Mouse (Mus musculus) lung, postnatal 36 days (tissue): ENCODE data around the gene Fto.

ENCODE experiments used
- DNase-seq: peaks from one replicate; pipeline ENCODE4 v3.0.0; 2022; ENCODE audit warnings: mixed read lengths

Gene Fto

GRCm38 (mm10) chr8:91629594-91629993 is 316.3 kb downstream of the Fto start:
- DNase-seq, result no peak

- peak; percentile 44 for DNase-seq
Observed at GRCm38 (mm10) chr8:91630320-91631033, 317.2 kb downstream of the Fto start.

DNA sequence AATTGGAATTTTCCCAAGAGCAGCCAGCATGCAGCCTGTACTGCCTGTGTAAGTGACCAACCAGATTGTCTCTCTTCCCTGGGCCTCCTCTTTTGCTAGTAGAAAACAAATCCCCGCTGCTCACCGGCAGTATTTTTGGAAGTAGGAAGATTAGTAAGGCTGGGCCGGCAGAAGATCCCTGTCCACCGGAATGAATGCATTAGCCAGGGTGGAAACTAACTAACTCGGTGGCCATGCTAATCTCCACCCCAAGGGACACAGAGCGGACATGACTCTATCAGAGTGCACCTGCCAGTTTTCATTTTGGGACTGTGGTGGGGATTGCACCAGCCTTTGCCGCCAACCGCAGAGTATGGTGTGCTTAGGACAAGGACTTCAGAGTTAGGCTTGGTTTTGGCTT is 319.1 kb downstream of the Fto start:
- DNase-seq, result no peak

DNA sequence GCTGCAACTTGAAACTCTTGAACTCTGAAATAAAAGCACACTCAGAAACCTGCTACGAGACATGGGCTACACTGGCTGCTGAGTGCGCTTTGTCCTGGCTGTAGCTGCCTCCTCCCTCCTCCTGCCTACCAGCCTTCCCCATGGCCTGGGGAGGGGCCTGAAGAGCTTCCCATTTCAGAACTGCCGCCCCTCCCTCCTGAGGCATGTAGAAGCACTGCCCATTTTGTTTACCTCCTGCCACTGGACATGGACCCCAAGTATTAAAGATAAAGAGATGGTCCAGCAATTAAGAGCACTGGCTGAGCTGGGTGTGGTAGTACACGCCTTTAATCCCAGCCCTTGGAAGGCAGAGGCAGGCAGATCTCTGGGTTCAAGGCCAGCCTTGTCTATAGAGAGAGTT is 322.1 kb downstream of the Fto start:
- DNase-seq, result no peak

GRCm38 (mm10) chr8:91636887-91637286 is 323.6 kb downstream of the Fto start:
- DNase-seq, result no peak

- no peak for DNase-seq
Observed at GRCm38 (mm10) chr8:91637684-91638083, 324.4 kb downstream of the Fto start.

- no peak for DNase-seq
Observed at GRCm38 (mm10) chr8:91638256-91638655, 324.9 kb downstream of the Fto start.

DNA sequence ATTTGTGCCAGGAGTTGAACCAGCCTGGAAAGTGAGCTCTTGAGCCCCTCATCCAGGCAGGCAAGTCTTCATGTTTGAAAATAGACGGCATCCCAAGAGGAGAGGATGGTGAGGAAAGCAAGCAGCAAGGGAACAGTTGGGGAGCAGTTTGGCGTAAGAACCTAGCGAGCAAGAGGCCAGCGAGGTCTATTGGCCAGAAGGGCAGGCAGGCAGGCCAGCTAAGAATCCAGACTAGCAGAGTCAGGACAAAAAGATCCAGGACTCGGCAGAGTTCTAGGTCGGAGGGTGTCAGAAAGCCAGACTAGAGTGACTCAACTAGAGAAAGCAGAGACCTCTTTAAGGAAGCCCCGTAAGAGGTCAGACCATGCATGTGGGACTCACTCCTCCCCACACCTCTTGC is 327.1 kb downstream of the Fto start:
- DNase-seq, result no peak

GRCm38 (mm10) chr8:91645484-91645883 is 332.2 kb downstream of the Fto start:
- no peak for DNase-seq

DNA sequence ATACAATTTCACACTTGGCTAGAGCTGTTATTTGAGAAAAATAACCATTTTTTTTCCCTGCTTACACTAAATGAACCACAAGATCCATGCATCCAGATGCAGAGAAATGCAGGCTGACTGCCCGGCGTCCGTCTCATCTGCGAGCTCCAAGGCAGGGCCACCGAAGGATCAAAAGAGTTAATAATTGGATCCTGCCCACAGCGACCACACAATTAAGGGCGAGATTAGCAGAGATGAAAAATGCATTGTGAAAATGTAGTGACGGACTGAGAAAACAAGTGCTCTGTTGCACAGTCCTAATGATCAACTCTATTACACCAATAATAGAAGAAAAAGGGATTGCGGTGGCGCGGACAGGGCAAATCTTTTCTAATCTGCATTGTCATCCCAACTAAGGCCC is 334.6 kb downstream of the Fto start:
- no peak for DNase-seq

- no peak for DNase-seq
Observed at GRCm38 (mm10) chr8:91648776-91649175, 335.5 kb downstream of the Fto start.

GRCm38 (mm10) chr8:91653561-91653960 is 340.2 kb downstream of the Fto start:
- no peak for DNase-seq

- DNase-seq, result no peak
Observed at GRCm38 (mm10) chr8:91657381-91657780, 344.1 kb downstream of the Fto start.

DNA sequence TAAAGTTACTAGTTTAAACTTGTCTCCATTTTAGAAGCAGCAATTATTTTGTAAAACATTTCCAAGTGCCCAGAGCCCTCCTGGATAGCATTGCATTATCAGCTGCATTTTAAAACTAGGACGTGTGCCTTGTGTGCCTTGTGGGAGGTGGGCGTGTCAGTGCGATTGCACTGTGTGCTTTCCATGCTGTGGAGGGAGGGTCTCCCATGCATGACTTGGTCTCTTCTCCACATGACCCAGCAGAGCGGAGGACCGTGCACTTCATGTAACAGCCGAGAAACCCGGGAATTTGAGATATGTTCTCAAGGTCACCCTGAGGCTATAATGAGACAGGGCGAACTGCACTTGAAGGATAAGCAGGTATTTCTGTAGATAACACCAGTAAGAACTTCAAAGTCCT is 347.6 kb downstream of the Fto start:
- no peak for DNase-seq

GRCm38 (mm10) chr8:91669461-91670071 is 356.2 kb downstream of the Fto start:
- DNase-seq, result no peak

DNA sequence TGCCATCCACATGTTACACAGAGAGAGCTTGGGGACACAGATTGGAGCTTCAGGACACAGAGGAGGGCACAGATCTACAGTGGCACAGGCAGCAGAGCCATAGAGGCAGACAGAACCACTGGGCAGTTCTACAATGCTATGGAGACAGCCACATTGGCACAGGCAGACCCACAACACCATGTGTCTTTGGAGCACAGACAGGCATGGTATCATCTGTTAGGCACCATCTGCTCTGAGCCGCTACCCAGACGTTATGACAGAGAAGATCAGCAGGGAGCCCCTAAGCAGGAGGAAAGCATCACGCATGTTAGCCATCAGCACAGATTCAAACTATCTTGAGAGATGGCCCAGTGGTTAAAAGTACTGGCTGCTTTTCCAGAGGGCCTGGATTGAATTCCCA is 363.6 kb downstream of the Fto start:
- no peak for DNase-seq

DNA sequence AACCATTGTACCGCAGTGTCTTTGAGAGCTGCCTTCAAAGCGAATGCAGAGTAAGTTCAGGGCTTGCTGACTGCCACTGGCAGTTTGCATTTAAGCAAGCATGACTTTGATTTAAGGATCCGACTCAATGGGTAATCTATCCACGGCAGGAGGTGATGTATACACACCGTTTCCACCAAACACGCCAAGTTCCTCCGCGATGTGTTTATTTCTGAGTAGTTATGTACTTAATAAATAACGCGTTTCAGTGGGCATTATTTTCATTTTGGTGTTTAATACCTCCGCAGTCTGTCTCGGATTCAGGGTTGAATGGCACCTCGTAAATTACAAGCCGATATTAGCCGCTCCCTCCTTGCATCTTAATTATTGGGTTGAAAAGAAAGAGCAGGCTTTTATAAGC is 366.1 kb downstream of the Fto start:
- DNase-seq, result no peak

DNA sequence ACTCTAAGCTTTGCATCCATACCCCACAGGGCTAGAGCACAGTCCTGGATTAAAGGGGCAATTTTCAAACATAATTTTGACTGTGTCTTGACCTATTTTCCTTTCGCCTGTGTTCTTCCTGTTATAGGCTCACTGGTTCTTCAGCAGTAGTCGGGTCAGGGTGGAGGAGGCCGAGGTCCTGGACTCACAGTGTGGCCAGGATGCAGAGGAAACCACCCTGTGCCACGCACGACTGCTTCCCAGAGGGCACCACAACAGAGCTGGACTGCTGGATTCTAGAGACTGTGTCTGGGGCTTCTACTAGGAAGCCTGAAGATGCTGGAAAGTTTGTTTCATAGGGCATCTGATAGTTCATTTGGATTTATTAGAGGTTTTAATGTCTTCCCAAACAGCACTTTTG is 366.8 kb downstream of the Fto start:
- DNase-seq, result no peak

DNA sequence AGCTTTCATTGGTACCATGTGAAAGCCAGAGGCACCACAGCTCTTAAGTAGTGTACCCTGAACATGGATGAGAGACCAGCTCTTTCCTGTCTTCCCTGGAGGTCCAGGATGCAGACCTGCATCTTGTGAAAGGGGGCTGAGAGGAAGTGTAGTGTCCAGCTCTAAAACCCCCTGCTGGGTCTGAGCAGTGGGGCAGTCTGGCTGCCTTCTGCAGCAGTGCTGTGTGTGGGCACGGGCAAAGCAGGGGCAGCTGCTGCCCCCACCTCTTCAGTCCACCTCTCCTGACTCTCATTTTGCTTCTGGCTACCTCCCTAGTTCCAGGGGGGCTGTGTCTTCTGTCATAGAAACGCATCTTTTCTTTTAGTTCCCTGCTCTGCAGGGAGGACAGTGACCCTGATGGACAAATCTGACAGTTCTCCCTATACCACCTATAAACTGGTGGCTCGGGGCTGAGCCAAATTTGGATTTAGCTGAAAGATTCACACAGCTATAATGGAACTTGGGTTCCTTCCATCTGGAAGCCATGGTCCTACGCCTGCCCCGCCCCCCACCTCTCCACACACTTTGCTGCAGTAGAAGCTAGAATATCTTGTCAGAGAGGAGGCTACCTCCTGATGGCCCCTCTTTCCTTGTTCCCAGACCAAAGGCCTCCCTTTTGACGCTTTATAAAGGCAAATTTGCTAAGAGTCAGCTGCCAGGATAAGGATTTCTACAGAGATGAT is 371.4 kb downstream of the Fto start:
- DNase-seq, result no peak

DNA sequence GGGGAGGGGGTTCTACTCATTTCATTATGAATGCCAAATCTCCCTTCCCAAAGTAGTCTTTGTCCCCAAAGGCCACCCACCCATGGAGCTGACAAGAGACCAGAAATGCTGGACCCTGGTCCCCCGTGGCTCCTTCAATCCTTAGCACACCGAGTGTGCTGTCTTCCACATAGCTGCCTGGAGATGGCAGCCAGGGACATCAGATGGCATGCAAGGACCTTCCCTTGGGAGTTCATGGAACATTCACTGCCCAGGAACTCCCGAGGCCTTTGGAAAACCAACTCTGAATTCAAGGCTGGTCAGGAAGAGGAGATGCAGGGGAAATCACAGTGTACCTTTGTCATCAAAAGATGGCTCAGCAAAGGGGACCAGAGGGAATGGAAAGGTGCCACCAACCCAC is 372.1 kb downstream of the Fto start:
- DNase-seq, result no peak

DNA sequence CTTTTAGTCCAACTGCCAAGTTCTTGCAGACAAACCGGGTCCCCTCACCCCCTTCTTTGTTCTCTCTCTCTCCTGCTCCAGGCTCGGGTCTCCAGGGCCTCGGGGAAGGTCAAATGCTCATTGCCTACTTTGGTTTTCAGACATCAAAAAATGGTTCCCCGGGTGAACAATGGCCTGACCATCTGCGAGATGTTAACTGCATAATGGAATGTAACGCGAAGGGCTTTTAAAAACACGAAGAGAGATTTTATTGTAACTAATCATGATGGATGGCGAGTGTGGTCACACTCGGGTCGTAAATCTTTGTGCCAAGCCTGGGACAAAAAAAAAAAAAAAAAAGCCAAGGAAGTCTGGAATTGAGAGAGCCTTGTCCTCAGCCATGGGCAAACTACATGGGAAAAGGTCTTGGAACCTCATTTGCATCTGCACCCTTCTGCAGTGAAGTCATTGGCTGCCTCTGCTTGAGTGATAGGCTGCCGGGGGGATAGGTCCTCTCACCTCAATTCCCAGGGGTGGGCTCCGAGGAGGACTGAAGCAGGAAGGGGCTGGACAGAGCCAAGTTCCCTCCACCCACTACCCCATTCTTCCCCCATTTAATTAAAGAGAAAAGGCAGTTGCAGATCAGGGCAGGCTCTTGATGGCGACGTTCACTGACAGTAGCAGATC is 378.9 kb downstream of the Fto start:
- no peak for DNase-seq

DNA sequence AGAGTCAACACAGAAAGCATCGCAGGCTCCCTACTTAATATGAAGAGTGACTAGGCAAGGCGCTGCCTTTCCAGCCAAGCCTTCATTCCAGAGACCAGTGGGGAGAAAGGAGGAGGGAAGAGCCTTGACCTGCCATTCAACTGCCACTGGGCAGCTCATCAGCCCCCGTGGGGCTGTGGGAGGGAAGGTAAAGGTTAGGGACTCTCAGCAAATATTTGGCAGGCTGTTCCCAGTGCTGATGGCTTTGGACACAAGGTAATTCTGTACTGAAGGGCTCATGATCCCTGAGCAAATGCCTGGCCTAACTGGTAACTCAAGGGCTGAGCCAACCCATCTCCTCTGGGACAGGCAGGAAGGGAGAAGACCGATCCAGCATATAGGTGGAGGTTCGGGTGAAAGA is 393.2 kb downstream of the Fto start:
- no peak for DNase-seq

- DNase-seq, result no peak
Observed at GRCm38 (mm10) chr8:91708661-91709060, 395.3 kb downstream of the Fto start.

- no peak for DNase-seq
Observed at GRCm38 (mm10) chr8:91709768-91710167, 396.4 kb downstream of the Fto start.
